Mouse (Mus musculus): ENCODE results near the gene Plxdc1.
A peak's percentile ranks its signal among the peaks of the same experiment; 100 is the strongest.

Gene Plxdc1

GRCm38 (mm10) chr11:97915471-97915870, 70.8 kb downstream of the Plxdc1 start:
- DNase-seq (ENCODE audit: low spot score): no peak

- no peak for DNase-seq (ENCODE audit: low spot score)
These were observed 73.1 kb downstream of the Plxdc1 start for GRCm38 (mm10) chr11:97913111-97913510.

- DNase-seq (ENCODE audit: low spot score): no peak
These were observed 77.5 kb downstream of the Plxdc1 start for GRCm38 (mm10) chr11:97908634-97909348.

- no peak for DNase-seq (ENCODE audit: low spot score)
These were observed 78.3 kb downstream of the Plxdc1 start for GRCm38 (mm10) chr11:97907935-97908334.

- DNase-seq (ENCODE audit: low spot score): no peak
These were observed 79.3 kb downstream of the Plxdc1 start for GRCm38 (mm10) chr11:97906905-97907304.

- no peak for DNase-seq (ENCODE audit: low spot score)
These were observed 80.3 kb downstream of the Plxdc1 start for GRCm38 (mm10) chr11:97905941-97906340.

GRCm38 (mm10) chr11:97905540-97905939, 80.7 kb downstream of the Plxdc1 start:
- DNase-seq (ENCODE audit: low spot score): no peak

GRCm38 (mm10) chr11:97904801-97905200, 81.4 kb downstream of the Plxdc1 start:
- DNase-seq (ENCODE audit: low spot score): no peak

- no peak for DNase-seq (ENCODE audit: low spot score)
These were observed 84.4 kb downstream of the Plxdc1 start for GRCm38 (mm10) chr11:97901806-97902205.

GRCm38 (mm10) chr11:97899822-97900221, 86.4 kb downstream of the Plxdc1 start:
- peak; percentile 76 for DNase-seq (ENCODE audit: low spot score)

- no peak for DNase-seq (ENCODE audit: low spot score)
These were observed 88.6 kb downstream of the Plxdc1 start for GRCm38 (mm10) chr11:97897568-97898185.

- DNase-seq (ENCODE audit: low spot score): no peak
These were observed 89.6 kb downstream of the Plxdc1 start for GRCm38 (mm10) chr11:97896655-97897054.

- no peak for DNase-seq (ENCODE audit: low spot score)
These were observed 94.4 kb downstream of the Plxdc1 start for GRCm38 (mm10) chr11:97891821-97892220.

GRCm38 (mm10) chr11:97885296-97885915, 100.8 kb downstream of the Plxdc1 start:
- DNase-seq (ENCODE audit: low spot score): no peak

GRCm38 (mm10) chr11:97884601-97885185, 101.6 kb downstream of the Plxdc1 start:
- peak; percentile 19 for DNase-seq (ENCODE audit: low spot score)

GRCm38 (mm10) chr11:97883918-97884600, 102.2 kb downstream of the Plxdc1 start, which contains the start of gene Fbxo47:
TSS of gene Fbxo47 (minus strand) at chr11:97884154.
- peak; percentile 99 for DNase-seq (ENCODE audit: low spot score)

GRCm38 (mm10) chr11:97883542-97883917, 102.7 kb downstream of the Plxdc1 start:
- DNase-seq (ENCODE audit: low spot score): peak; percentile 85

- no peak for DNase-seq (ENCODE audit: low spot score)
These were observed 105.9 kb downstream of the Plxdc1 start for GRCm38 (mm10) chr11:97880362-97880761.

GRCm38 (mm10) chr11:97877341-97877740, 108.9 kb downstream of the Plxdc1 start:
- no peak for DNase-seq (ENCODE audit: low spot score)

GRCm38 (mm10) chr11:97874396-97874795, 111.8 kb downstream of the Plxdc1 start:
- no peak for DNase-seq (ENCODE audit: low spot score)
